In genomic region chr14:72146381-72146780, GRCm38 (mm10) we compare ENCODE assay signal across 12 mouse cellular contexts.
"Had no signal": no experiment of that assay in that cellular context is flagged by ENCODE, and none has a peak within 500 bp of the region (broad histone marks: within the 10 kb centered on the region; RNA-seq: fewer than 3 reads in every experiment).

No protein-coding gene starts in this region.

- H3K9me3 ChIP-seq: limb, embryonic 12.5 days had no signal

- H3K36me3 ChIP-seq: limb, embryonic 12.5 days had no signal

- H3K27ac ChIP-seq: layer of hippocampus, adult 2 months; limb, embryonic 12.5 days; liver, embryonic 14.5 days; stomach, postnatal 0 days had no signal

- H3K4me3 ChIP-seq: layer of hippocampus, adult 2 months; limb, embryonic 12.5 days had no signal

- DNase-seq: kidney, adult 18-20 months; kidney, postnatal 10 days; kidney, postnatal 4 days; liver; lung, adult 18-20 months; lung, postnatal 36 days; thymus, postnatal 14 days had no signal

- H3K9ac ChIP-seq: limb, embryonic 12.5 days; liver, embryonic 14.5 days had no signal

- H3K4me2 ChIP-seq: limb, embryonic 12.5 days had no signal

- ATAC-seq: lung, postnatal 0 days had no signal
